Mouse (Mus musculus) 3134 (cell line): ENCODE measurements around the gene Sh2d3c.
A peak's percentile ranks its signal among the peaks of the same experiment; 100 is the strongest.

ENCODE experiments used
- DNase-seq: peaks from one replicate; pipeline ENCODE4 v3.0.0-alpha.2; 2011; ENCODE audit warnings: low spot score; ENCODE audit not compliant: insufficient read length; ENCODE audit errors: extremely low read depth

The Sh2d3c gene

DNA sequence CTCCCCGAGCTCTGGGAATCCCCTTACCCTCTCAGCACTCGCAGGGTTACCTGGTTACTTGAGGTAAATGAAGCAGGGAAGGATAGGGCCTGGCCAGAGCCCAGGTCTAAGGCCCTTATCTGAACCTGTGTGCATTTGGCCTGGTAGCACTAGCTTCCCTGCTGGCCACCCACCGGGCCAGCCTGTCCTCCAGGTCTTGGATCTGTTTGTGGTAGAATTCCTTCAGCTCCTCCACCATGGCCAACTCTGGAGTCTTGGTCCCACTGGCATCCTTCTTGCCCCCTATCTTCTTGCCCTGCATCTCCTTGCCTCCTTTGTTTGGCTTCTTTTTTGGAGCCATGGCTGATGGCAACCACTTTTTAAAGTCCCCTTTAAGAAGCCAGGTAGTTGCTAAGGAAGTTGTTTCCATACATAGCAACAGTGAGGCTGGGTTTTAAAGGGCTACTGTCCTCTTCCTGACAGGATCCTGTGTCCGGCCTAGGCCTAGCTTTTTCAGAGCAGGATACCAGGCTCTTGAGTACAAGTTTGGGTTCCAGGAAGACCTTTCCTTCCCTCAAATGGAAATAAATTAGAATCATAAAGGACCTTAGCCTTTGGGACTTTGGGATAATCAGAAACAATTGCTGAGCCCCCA lies 63.3 kb downstream of the Sh2d3c start, which contains the start of gene Cfap157:
Cfap157 (minus strand) TSS at position 381 of the 634 bp plus-strand sequence.
- no peak for DNase-seq

DNA sequence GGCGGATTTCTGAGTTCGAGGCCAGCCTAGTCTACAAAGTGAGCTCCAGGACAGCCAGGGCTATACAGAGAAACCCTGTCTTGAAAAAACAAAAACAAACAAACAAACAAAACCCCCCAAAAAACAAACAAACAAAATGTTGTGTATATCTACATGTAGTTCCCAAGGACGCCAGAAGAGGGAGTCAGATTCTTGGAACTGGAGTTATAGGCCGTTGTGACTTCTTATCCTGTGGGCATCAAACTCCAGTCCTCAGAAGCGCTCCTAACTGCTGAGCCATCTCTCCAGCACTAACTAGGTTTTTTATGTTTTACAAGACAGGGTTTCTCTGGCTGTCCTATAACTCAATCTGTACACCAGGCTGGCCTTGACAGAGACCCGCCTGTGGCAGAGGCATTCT lies 66.3 kb downstream of the Sh2d3c start:
- DNase-seq: peak; percentile 45

DNA sequence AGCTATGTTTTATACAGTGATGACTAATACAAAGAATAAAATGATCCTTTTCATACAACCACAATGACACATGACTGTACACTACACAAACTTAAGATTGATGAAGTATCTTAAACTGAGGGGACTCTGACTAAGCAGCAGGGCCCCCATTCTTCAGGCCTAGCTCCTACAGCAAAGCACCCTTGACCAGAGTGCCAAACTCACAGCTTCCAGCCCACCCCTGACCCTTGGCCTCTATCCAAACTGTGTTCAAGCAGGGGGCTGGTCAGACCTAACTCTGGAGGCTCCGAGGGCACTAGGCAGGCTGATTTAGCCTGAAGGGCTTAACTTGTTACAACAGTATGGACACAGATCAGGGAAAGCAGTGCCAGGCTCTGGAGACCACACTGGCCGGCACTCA lies 67.7 kb downstream of the Sh2d3c start:
- no peak for DNase-seq

DNA sequence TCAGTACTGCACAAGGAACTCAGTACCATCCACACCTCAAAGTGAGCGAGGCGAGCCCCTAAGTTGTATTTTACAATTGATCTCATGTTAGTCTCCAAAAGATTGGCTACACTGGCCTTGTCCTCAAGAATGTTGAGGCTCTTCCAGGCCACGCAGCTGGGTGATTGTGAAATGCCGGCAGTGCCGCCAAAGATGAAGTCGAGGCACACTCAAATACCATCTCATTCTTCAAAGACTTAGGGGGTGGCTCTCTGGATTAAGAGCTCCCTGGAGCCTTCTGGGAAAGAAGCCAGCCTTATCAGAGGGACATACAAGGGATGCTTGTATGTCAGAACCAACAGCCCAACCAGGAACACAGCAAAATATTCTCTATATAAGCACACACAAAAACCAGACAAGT lies 70.4 kb downstream of the Sh2d3c start:
- no peak for DNase-seq

DNA sequence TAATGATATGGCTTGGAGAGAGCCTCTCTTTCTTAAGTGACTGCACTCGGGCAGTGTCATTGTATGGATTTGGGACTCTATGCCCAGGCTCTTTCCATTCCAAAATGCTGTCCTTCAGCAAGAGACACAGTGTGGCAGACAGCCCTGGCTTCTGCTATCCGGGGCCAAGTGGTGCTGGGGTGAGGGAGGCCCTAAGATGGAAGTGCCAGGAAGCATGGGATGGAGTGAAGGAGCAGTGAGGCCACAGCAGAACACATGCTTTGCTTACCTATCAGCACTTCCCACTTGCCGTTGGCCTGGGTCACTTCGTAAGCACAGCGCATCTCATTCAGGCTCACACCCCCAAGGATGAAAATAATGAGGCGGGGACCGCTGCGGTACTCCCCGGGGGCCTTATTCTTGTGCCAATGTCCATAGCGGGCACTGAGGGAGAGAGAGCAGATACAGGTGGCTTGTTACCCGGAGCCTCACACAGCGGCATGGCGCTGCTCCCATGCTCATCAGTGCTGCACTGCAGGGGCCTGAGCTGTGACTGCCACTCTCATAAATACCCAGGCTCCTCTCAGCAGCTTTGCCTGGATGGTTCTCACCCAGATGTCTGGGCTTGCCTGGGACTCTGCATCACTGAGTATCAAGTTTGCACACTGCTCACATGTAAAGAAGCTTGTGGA lies 75.0 kb downstream of the Sh2d3c start:
- no peak for DNase-seq

DNA sequence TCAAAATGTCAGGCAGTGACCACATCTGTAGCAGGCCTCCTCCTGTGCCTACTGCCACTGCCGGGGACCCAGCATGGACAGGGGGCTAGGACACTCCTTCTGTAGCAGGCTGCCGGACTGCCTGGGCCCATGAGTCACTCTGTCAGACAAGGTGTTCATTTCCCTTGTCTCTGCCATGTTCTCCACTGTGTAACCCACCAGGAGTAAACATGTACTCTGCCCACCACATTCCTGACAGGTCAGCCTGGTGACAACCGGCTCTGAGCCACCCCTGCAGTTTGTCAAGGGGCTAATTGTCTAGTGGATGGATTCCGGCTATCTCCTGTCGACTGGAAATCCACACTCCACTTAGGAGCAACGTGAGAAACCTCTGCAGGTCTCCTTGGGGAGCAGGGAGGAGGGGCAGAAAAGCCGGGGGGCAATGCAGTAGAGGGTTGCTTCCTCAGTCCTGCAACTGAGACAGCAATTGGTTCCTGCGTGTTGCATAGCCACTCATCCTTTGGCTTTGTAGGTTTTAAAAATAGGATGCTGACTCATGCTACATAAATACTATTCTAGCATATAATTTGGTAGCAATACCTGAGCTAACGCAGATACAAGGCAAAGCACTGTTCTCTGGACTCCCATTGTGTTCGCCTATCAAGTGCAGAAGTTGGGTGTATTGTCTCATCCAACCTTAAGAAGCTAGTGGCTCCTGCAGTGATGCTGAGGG lies 77.6 kb downstream of the Sh2d3c start:
- DNase-seq: no peak
